Mouse (Mus musculus) embryonic fibroblast, embryonic 13.5 days (primary cell): ENCODE measurements at regions not wholly inside any gene's neighbourhood (a gene's known extent, or its start where the extent isn't known, plus 50 kb on each side); places are given as distances from the start of the nearest gene placed in this dataset.

ENCODE experiments used
- CTCF ChIP-seq: IDR thresholded peaks from 2 replicates; pipeline ENCODE4 v1.5.1; 2011; ENCODE audit warnings: mild to moderate bottlenecking, control low read depth, low read length, moderate library complexity, borderline replicate concordance; ENCODE audit not compliant: insufficient read depth
- POLR2A ChIP-seq: IDR thresholded peaks from 2 replicates; pipeline ENCODE4 v1.6.1; 2011; ENCODE audit warnings: low read depth, mild to moderate bottlenecking, control low read depth, low read length, moderate library complexity

- TF ChIP-seq CTCF (no peak), POLR2A (no peak)
These were observed 483.1 kb downstream of the Ajap1 start for GRCm38 (mm10) chr4:152999526-152999925.
